Mouse (Mus musculus) megakaryocyte, embryonic 14.5 days (primary cell): ENCODE measurements around the gene Ankrd49. TPM values are rescaled to one million over a fixed set of nuclear protein-coding genes. Genes with fewer than 3 reads are reported as not detected.

Source experiments
- H3K27me3 ChIP-seq: replicated peaks from 2 replicates; pipeline ENCODE3; 2012; ENCODE audit warnings: inconsistent platforms
- H3K36me3 ChIP-seq: replicated peaks from 2 replicates; pipeline ENCODE3; 2012; ENCODE audit warnings: low read length, inconsistent platforms, mixed read lengths
- H3K4me1 ChIP-seq: 2 replicates; pipeline ENCODE4 v1.6.1; 2012; ENCODE audit warnings: inconsistent platforms
- H3K4me3 ChIP-seq: replicated peaks from 2 replicates; pipeline ENCODE3; 2012; ENCODE audit warnings: moderate library complexity, mild to moderate bottlenecking, inconsistent platforms
- H3K9me3 ChIP-seq: 2 replicates; pipeline ENCODE4 v1.6.1; 2012; ENCODE audit warnings: inconsistent platforms
- FLI1 ChIP-seq: IDR thresholded peaks from 2 replicates; pipeline ENCODE4 v1.6.1; 2012; ENCODE audit warnings: low read length, inconsistent platforms, mixed read lengths
- GATA1 ChIP-seq: IDR thresholded peaks from 3 replicates; pipeline ENCODE4 v1.6.1; 2012; ENCODE audit warnings: mixed read lengths, low read length, inconsistent platforms, borderline replicate concordance
- polyA plus RNA-seq: library from polyadenylated mRNA; stranded (reverse); fragments of >175 nt; gene quantifications from 2 replicates; pipeline ENCODE4 v1.2.3, GENCODE M21; 2012; ENCODE audit warnings: low replicate concordance; ENCODE audit not compliant: insufficient read depth

Ankrd49 gene
- polyA plus RNA-seq, 1 experiment: 5.4 TPM

DNA sequence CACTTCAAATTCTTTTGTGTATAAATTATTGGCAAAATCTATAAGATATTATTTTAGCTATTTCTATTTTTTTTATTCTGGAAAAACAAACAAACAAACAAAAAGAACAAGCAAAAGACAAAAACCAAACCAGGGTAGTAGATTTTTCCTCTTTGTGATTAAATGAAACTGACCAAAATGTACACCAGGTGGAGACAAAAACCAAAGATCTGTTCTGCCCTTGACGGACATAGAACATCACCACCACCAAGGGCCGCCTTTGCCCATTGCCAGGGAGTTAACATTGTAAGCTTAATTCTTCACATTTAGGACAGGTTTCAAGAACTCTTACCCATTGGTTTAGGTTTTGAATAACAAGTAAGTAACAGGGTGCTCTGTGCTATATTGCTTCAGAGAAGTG, 10.8 kb downstream of the Ankrd49 start:
- H3K9me3 ChIP-seq: no peaks in the 10 kb centered on the region
- peaks cover 23% of the 10 kb centered on the region for H3K27me3 ChIP-seq
- H3K36me3 ChIP-seq: peaks cover 3% of the 10 kb centered on the region
- H3K4me3 ChIP-seq: no peak overlapping the region
- H3K4me1 ChIP-seq: peaks cover 9% of the 10 kb centered on the region
- TF ChIP-seq FLI1 (no peak), GATA1 (no peak)

DNA sequence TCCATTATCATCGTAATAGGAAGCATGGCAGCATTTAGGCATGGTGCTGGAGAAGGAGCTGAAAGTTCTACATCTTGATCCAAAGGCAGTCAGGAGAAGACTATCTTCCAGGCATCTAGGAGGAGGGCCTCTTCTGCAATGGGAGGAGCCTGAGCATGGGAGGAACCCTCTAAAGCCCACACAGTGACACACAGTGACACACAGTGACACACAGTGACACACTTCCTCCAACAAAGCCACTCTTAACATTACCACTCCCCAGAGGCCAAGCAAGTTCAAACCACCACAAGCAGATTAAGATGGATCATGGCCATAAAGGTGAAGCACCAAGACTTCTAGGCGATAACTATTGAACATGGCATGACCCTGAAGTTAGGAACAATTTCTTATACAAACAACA, 12.6 kb downstream of the Ankrd49 start:
- Histone ChIP-seq H3K4me3 (no peak overlapping the region), H3K4me1 (peaks cover 9% of the 10 kb centered on the region), H3K9me3 (no peaks in the 10 kb centered on the region), H3K27me3 (peaks cover 38% of the 10 kb centered on the region), H3K36me3 (no peaks in the 10 kb centered on the region)
- no peak for TF ChIP-seq GATA1
- TF ChIP-seq FLI1: no peak

DNA sequence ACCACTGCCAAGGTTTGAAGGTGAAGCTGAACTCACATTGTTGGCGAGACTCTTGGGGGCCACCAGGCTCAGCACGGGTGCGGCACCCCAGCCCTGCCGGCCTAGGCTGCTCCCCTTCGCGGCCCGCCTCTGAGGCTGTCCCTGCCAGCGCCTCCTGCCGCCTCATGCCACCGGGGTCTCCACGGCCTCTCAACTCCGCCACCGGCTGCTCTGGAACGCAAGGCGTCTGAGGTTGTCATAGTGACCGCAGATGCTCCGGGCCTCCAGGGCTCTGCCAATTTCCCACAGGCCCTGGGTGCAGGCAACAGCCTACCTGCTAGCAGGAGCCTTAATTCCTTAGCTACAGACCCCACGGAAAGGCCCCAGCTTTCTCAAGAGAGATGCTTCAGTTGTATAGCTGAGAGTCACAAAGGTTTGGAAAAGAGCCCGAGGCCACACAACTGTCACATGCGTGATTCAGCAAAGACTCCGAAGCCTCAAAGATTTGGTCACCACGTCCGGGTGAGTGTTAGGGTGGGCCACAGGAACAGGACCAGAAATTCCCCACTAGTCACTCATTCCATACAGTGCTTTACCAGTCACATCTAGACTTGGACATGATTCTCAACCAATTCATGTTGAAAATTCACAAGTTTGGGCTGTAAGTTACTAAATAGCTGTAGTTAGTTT, 13.7 kb downstream of the Ankrd49 start, which contains the start of gene 1700012B09Rik:
Gene 1700012B09Rik (minus strand): TSS at position 228 of the 669 bp plus-strand sequence.
- no peak within 1 kb of the TSS for H3K4me3 ChIP-seq
- no peaks in the 10 kb centered on the region for H3K9me3 ChIP-seq
- no peak for TF ChIP-seq FLI1
- TF ChIP-seq GATA1: no peak
- no peaks in the 10 kb centered on the region for H3K36me3 ChIP-seq
- peaks cover 42% of the 10 kb centered on the region for H3K27me3 ChIP-seq
- H3K4me1 ChIP-seq: peaks cover 9% of the 10 kb centered on the region

DNA sequence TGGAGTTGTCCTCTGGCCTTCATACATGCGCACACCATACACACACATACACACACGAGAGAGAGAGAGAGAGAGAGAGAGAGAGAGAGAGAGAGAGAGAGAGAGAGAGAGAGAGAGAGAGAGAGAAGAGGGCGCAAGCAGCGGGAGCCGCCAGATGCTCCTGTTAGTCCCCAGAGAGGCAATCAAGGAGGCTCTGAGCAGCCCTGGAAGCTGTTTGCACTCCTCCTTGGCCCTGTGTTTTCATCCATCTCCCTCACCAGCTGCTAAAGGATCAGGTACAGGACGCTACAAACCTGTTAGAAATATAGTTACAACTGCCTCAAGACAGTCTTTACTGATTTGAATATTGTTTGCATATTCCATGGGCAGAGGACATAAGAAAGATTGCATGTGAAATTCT, 14.8 kb downstream of the Ankrd49 start:
- TF ChIP-seq GATA1 (no peak), FLI1 (no peak)
- Histone ChIP-seq H3K4me3 (no peak overlapping the region), H3K9me3 (no peaks in the 10 kb centered on the region), H3K36me3 (no peaks in the 10 kb centered on the region), H3K4me1 (peaks cover 13% of the 10 kb centered on the region), H3K27me3 (peaks cover 46% of the 10 kb centered on the region)

DNA sequence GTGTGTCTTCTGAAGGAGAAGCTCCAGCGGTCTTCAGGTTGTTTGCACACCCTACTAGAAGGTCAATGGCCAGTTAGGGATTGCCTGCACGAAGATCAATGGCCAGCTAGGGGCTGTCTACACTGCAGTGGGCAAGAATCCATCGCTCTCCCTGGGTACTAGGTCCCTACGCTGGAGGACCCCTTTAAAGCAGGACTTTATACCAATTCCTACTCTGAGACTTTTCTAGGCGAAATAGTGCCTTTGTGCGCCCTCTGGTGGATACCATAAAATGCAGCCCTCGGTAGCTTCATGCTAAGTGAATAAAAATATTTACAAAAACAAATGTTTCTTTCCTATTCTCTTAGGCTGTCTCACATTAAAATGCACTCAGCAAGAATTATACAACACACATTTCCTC, 19.9 kb downstream of the Ankrd49 start:
- TF ChIP-seq GATA1 (no peak), FLI1 (no peak)
- Histone ChIP-seq H3K4me3 (peak overlapping the region; percentile 64), H3K9me3 (no peaks in the 10 kb centered on the region), H3K36me3 (no peaks in the 10 kb centered on the region), H3K27me3 (peaks cover 43% of the 10 kb centered on the region), H3K4me1 (peaks cover 8% of the 10 kb centered on the region)

DNA sequence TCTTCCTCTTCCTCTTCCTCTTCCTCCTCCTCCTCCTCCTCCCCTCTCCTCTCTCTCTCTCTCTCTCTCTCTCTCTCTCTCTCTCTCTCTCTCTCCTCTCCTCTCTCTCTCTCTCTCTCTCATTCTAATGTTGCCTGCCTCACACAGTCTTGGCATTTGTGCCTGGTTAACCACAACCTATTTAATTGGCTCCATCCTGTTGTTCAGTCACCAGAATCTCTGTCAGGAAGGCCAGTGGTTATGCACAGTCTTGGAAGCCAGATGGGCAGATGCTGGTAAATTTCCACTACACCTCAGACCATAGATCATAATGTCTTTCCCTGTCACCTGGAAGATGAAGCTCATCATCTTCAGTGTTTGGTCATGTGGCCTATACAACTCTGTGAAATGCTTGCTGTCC, 25.4 kb downstream of the Ankrd49 start:
- no peaks in the 10 kb centered on the region for H3K9me3 ChIP-seq
- peaks cover 28% of the 10 kb centered on the region for H3K27me3 ChIP-seq
- TF ChIP-seq FLI1 (no peak), GATA1 (no peak)
- no peak overlapping the region for H3K4me3 ChIP-seq
- H3K36me3 ChIP-seq: no peaks in the 10 kb centered on the region
- peaks cover 11% of the 10 kb centered on the region for H3K4me1 ChIP-seq

DNA sequence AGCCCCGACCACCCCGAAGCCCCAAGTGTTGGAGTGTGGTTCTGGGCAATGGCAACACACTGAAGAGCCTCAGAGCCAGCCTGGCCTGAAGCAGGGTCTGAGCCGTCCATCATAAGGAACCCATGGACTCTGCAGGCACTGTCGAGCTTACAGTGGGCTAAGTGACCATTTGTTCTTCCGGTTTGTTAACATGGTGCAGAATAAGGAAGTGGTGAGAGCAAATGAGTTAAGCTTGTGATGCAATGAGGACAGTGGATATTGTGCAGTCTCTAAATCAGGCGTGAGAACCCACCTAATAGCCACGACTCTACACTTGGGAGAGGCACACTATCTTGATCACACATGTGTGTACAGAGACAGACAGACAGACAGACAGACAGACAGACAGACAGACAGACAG, 26.1 kb downstream of the Ankrd49 start:
- H3K36me3 ChIP-seq: no peaks in the 10 kb centered on the region
- H3K4me1 ChIP-seq: peaks cover 11% of the 10 kb centered on the region
- H3K4me3 ChIP-seq: peak overlapping the region; percentile 29
- no peak for TF ChIP-seq GATA1
- TF ChIP-seq FLI1: no peak
- H3K27me3 ChIP-seq: peaks cover 30% of the 10 kb centered on the region
- no peaks in the 10 kb centered on the region for H3K9me3 ChIP-seq

DNA sequence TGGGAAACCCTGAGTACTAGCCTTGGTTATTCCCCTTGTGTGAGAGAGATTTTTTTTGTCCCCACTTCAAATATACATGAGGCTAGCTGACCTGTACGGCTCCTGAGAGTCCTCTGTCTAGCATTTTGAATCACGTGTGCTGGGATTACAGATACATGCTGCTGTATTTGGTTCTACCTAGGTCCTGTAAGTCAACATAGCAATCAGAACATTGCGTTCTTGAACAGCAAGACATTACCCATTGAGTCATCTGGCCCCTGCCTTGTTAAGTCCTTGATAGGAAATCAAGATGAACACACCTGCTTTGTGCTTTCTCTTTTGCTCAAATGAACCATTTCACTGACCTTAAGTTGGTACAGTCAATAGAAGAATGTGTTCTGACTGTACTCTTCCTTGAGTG, 30.2 kb downstream of the Ankrd49 start:
- Histone ChIP-seq H3K9me3 (peaks cover 8% of the 10 kb centered on the region; the same call in 1 of the 2 replicates), H3K4me3 (no peak overlapping the region), H3K36me3 (no peaks in the 10 kb centered on the region), H3K4me1 (peaks cover 25% of the 10 kb centered on the region), H3K27me3 (peaks cover 52% of the 10 kb centered on the region)
- TF ChIP-seq FLI1: no peak
- TF ChIP-seq GATA1: no peak

DNA sequence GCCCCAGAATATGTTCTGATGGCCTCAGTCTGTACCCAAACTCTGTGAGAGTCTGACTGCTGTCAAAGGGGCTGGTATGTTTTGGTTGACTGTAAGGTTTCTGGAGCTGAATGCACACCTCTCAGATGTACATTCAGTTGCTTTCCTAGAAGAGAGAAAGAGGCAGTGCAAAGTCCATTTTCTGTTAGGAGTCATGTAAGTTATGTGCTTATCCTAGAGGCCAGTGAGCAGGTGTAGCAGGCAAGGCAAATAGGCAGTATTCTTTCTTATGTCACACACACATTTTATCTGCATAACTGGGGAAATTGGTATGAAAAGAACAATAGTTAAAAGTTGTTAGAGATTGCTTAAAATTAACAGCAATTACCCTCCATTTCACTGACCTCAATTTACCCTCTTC, 30.7 kb downstream of the Ankrd49 start:
- TF ChIP-seq GATA1 (no peak), FLI1 (no peak)
- Histone ChIP-seq H3K9me3 (peaks cover 8% of the 10 kb centered on the region; the same call in 1 of the 2 replicates), H3K4me1 (peaks cover 22% of the 10 kb centered on the region), H3K4me3 (no peak overlapping the region), H3K36me3 (no peaks in the 10 kb centered on the region), H3K27me3 (peaks cover 56% of the 10 kb centered on the region)

DNA sequence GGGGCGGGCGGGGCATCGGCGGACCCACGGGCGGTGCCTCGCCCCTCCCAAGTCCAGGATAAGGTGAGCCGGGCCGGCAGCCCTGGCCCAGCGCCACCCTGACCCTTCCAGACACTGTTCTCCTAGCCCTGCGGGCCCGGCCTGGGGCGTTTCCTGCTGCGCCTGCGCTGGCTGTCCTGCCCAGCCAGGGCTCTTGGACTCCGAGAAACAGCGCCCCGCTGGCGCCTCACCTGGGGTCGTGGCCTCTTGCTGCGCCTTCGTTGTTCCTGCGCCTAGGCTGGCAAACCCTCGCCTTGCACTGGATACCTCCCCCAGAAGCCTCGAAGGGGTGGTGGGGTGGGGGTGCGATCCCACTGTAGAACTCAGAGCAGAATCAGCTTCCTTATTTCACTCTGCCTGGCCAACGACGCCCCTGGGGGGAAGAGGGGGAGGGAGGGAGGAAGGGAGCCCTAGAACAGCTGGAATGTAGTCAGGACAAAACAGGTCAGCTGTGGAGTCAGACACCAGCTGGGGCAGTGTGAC, 32.6 kb downstream of the Ankrd49 start, which contains the start of gene Fut4:
Gene Fut4 (minus strand): TSS at position 393 of the 522 bp plus-strand sequence.
- no peak for TF ChIP-seq GATA1
- TF ChIP-seq FLI1: no peak
- Histone ChIP-seq H3K4me3 (peak within 1 kb of the TSS; percentile 89), H3K9me3 (peaks cover 8% of the 10 kb centered on the region; the same call in 1 of the 2 replicates), H3K27me3 (peaks cover 63% of the 10 kb centered on the region), H3K36me3 (no peaks in the 10 kb centered on the region), H3K4me1 (peaks cover 16% of the 10 kb centered on the region)
